Mouse (Mus musculus) hindbrain, embryonic 15.5 days (tissue): ENCODE data around the gene Astl. TPM values are rescaled to one million over a fixed set of nuclear protein-coding genes. Genes with fewer than 3 reads are reported as not detected.

Experiments used
- ATAC-seq: fragments of 200-750 bp; cut with Nextera tagmentation; 2 replicates; pipeline ENCODE4 v1.8.0; 2017; ENCODE audit warnings: low read depth, moderate number of reproducible peaks, moderate TSS enrichment; ENCODE audit not compliant: low FRiP score
- H3K27ac ChIP-seq: fragments of 300-500 bp; sonication (generic); replicated peaks from 2 replicates; pipeline ENCODE4 v1.5.1; 2015; ENCODE audit warnings: mild to moderate bottlenecking, inconsistent platforms
- H3K27me3 ChIP-seq: fragments of 300-500 bp; sonication (generic); 2 replicates; pipeline ENCODE4 v1.6.1; 2015; ENCODE audit warnings: control low read depth, inconsistent platforms
- H3K36me3 ChIP-seq: fragments of 300-500 bp; sonication (generic); 2 replicates; pipeline ENCODE4 v1.6.1; 2015; ENCODE audit warnings: control low read depth, inconsistent platforms
- H3K4me1 ChIP-seq: fragments of 300-500 bp; sonication (generic); replicated peaks from 2 replicates; pipeline ENCODE4 v1.6.1; 2015; ENCODE audit warnings: control low read depth, inconsistent platforms
- H3K4me2 ChIP-seq: fragments of 300-500 bp; sonication (generic); 2 replicates; pipeline ENCODE4 v1.6.1; 2015; ENCODE audit warnings: moderate library complexity, mild to moderate bottlenecking, inconsistent platforms
- H3K4me3 ChIP-seq: fragments of 300-500 bp; sonication (generic); 2 replicates; pipeline ENCODE4 v1.5.1; 2015; ENCODE audit warnings: mild to moderate bottlenecking, inconsistent platforms
- H3K9ac ChIP-seq: fragments of 300-500 bp; sonication (generic); 2 replicates; pipeline ENCODE4 v1.6.1; 2015; ENCODE audit warnings: inconsistent platforms
- H3K9me3 ChIP-seq: fragments of 300-500 bp; sonication (generic); 2 replicates; pipeline ENCODE4 v1.6.1; 2016; ENCODE audit warnings: control low read depth, inconsistent platforms
- WGBS: fragments of 180-500 bp; shearing (Covaris S2); methylation state at CpG from one replicate; pipeline ENCODE4 v1.1.7; 2015; 5-methylcytosine and 5-hydroxymethylcytosine counted together
- polyA plus RNA-seq: library from polyadenylated mRNA; unstranded; fragments of >200 nt; fragmentation: Nextera tagmentation; extraction: Ambion mirVana; gene quantifications from 2 replicates; pipeline ENCODE4 v1.2.1, GENCODE M21; 2015

The Astl gene
- polyA plus RNA-seq, 1 experiment from 2014 or later: not detected

- H3K27ac ChIP-seq: no peak overlapping the region
- no peaks in the 10 kb centered on the region for H3K36me3 ChIP-seq
- H3K9ac ChIP-seq: no peak overlapping the region
- no peaks in the 10 kb centered on the region for H3K4me1 ChIP-seq
- 73% methylated on average over 12 of the region's 12 CpGs for WGBS
- H3K9me3 ChIP-seq: no peaks in the 10 kb centered on the region
- no peaks in the 10 kb centered on the region for H3K27me3 ChIP-seq
- no peak for ATAC-seq
- no peak overlapping the region for H3K4me3 ChIP-seq
- H3K4me2 ChIP-seq: no peak overlapping the region
These were observed 10.2 kb upstream of the Astl start for GRCm38 (mm10) chr2:127328090-127328851.

DNA sequence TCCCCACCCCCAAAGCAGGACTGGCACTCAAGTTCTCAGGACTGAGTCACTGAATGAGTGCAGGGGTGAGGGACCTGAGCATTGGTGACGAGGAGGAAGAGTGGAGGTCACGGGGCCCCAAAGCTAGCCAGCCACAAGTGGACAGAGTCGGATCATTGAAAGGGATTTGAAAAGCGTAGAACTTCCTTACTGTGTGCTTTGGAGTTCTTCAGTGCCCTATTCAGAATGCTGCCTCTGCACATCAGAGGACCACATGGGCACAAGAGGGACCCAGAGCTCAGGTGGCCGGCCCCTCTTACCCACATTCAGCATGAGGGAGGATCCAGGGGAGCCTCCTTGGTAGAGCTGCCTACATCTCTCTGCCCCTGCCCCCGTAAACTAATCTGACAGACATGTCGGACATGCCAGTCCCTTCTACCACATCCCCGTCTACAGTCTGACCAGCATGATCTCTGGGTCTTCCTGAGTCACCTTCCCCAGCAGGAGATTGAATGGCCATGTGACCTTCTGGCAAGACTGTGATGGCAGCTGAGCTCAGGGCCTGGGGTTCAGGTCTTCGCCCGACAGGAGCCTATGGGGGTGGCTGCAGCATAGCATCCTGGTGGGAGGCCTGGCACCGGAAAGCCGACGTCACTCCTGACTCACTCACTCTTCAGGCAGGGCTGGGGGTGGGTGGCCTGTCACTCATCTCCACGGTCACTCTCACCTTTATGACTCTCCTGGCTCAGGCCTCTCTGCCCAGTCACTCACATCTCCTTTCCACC lies 5.5 kb upstream of the Astl start:
- peaks cover 23% of the 10 kb centered on the region for H3K27me3 ChIP-seq
- WGBS: 85% methylated on average over 14 of the region's 14 CpGs

GRCm38 (mm10) chr2:127333945-127334603 lies 4.4 kb upstream of the Astl start:
- Histone ChIP-seq H3K4me1 (peaks cover 19% of the 10 kb centered on the region), H3K4me2 (no peak overlapping the region), H3K36me3 (no peaks in the 10 kb centered on the region), H3K9ac (no peak overlapping the region), H3K4me3 (no peak overlapping the region), H3K9me3 (no peaks in the 10 kb centered on the region), H3K27ac (no peak overlapping the region), H3K27me3 (peaks cover 23% of the 10 kb centered on the region)
- WGBS: 74% methylated on average over 5 of the region's 5 CpGs
- ATAC-seq: no peak

More for the DNA sequence above, 5.5 kb upstream of the Astl start:
- no peak overlapping the region for H3K9ac ChIP-seq
- no peak overlapping the region for H3K4me3 ChIP-seq
- peaks cover 19% of the 10 kb centered on the region for H3K4me1 ChIP-seq
- no peak for ATAC-seq
- H3K36me3 ChIP-seq: no peaks in the 10 kb centered on the region
- H3K9me3 ChIP-seq: no peaks in the 10 kb centered on the region
- no peak overlapping the region for H3K27ac ChIP-seq
- no peak overlapping the region for H3K4me2 ChIP-seq

DNA sequence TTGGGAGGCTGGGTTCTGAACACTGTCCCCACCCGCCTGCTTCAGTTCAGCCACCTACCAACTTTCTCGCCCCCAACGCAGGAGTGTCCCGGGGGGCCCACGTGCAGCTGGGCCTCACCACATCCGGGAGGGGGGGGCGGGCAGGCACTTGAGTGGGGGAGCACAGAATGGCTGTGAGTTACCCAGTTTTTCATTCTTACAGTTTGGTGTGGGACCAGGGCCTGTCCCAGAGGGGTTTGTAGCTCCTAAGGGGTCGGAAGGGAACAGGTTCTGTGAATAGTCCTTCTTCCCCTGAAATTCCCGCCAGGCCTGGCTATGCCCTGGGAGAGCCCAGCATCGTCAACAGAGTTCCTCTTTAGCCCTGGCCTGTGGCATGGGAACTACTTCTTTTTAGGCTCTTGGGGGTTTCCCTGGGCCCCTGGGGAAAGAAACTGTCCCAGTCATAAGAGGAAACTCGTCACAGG lies 3.3 kb upstream of the Astl start:
- WGBS: 52% methylated on average over 11 of the region's 11 CpGs
- Histone ChIP-seq H3K9ac (no peak overlapping the region), H3K27ac (no peak overlapping the region), H3K36me3 (no peaks in the 10 kb centered on the region), H3K4me2 (0 out of 2 replicates have a peak overlapping the region, but pooled peaks have one; percentile 93), H3K4me1 (peaks cover 19% of the 10 kb centered on the region), H3K9me3 (no peaks in the 10 kb centered on the region), H3K27me3 (peaks cover 23% of the 10 kb centered on the region), H3K4me3 (no peak overlapping the region)
- no peak for ATAC-seq

DNA sequence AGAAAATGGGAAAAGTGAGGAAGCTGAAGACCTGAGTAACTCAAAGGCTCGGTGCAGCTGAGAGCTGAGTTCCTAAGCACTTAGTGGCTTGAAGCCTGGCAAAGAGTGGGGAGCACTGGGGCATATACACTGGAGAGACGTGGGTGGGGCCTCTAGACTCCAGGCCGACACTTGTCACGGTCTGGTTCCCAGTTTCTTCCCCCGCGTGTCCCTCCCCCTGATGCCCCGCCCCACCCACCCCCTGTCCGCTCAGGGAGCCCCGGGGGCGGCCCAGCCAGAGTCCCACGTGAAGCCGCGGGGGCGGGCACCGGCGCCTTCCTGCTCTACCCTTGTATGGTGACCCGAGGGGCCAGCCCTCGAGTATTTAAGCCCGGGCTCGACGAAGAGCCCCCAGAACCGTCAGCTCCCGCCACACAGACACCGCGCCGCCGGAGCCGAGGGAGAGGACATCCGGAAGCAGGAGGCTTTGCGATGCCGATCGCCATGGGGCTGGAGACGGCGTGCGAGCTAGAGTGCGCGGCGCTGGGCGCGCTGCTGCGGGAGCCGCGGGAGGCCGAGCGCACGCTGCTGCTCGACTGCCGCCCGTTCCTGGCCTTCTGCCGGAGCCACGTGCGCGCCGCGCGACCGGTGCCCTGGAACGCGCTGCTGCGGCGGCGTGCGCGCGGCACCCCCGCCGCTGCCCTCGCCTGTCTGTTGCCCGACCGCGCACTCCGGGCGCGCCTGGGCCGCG lies 2.5 kb upstream of the Astl start, which contains the start of gene Dusp2:
Dusp2 (plus strand) TSS at position 393 of the 730 bp plus-strand sequence.
- peak within 1 kb of the TSS; percentile 53 for H3K4me3 ChIP-seq
- H3K4me2 ChIP-seq: peak within 1 kb of the TSS; percentile 93
- H3K36me3 ChIP-seq: no peaks in the 10 kb centered on the region
- peak within 1 kb of the TSS; percentile 18 for H3K27ac ChIP-seq
- under 1% methylated on average over 62 of the region's 76 CpGs for WGBS
- peak within 1 kb of the TSS; percentile 53 for H3K9ac ChIP-seq
- H3K4me1 ChIP-seq: peaks cover 19% of the 10 kb centered on the region
- ATAC-seq: peak; percentile 86
- H3K27me3 ChIP-seq: peaks cover 23% of the 10 kb centered on the region
- no peaks in the 10 kb centered on the region for H3K9me3 ChIP-seq

- Histone ChIP-seq H3K27ac (peak overlapping the region; percentile 18), H3K36me3 (no peaks in the 10 kb centered on the region), H3K27me3 (peaks cover 23% of the 10 kb centered on the region), H3K4me2 (peak overlapping the region; percentile 93), H3K4me1 (peaks cover 19% of the 10 kb centered on the region), H3K9me3 (no peaks in the 10 kb centered on the region), H3K4me3 (peak overlapping the region; percentile 53), H3K9ac (peak overlapping the region; percentile 53)
- under 1% methylated on average over 31 of the region's 33 CpGs for WGBS
- no peak for ATAC-seq
These were observed 2.0 kb upstream of the Astl start for GRCm38 (mm10) chr2:127336497-127336832.

- peak overlapping the region; percentile 93 for H3K4me2 ChIP-seq
- no peak for ATAC-seq
- H3K9ac ChIP-seq: peak overlapping the region; percentile 53
- no peaks in the 10 kb centered on the region for H3K36me3 ChIP-seq
- peak overlapping the region; percentile 53 for H3K4me3 ChIP-seq
- peaks cover 23% of the 10 kb centered on the region for H3K27me3 ChIP-seq
- 47% methylated on average over 5 of the region's 5 CpGs for WGBS
- peaks cover 19% of the 10 kb centered on the region for H3K4me1 ChIP-seq
- no peaks in the 10 kb centered on the region for H3K9me3 ChIP-seq
- H3K27ac ChIP-seq: no peak overlapping the region
These were observed 1.6 kb upstream of the Astl start for GRCm38 (mm10) chr2:127336885-127337284.

GRCm38 (mm10) chr2:127337531-127337930 lies 908 bp upstream of the Astl start:
- ATAC-seq: no peak
- H3K27me3 ChIP-seq: peaks cover 23% of the 10 kb centered on the region
- H3K4me3 ChIP-seq: peak overlapping the region; percentile 53; the same call in 1 of the 2 replicates

GRCm38 (mm10) chr2:127338012-127338411 lies 427 bp upstream of the Astl start:
- Histone ChIP-seq H3K36me3 (no peaks in the 10 kb centered on the region), H3K9ac (no peak overlapping the region), H3K4me3 (no peak overlapping the region), H3K27me3 (peaks cover 23% of the 10 kb centered on the region), H3K4me2 (no peak overlapping the region), H3K9me3 (no peaks in the 10 kb centered on the region), H3K27ac (no peak overlapping the region), H3K4me1 (peaks cover 19% of the 10 kb centered on the region)
- 64% methylated on average over 7 of the region's 7 CpGs for WGBS
- ATAC-seq: no peak

More at GRCm38 (mm10) chr2:127337531-127337930, 908 bp upstream of the Astl start:
- Histone ChIP-seq H3K9ac (no peak overlapping the region), H3K36me3 (no peaks in the 10 kb centered on the region), H3K27ac (no peak overlapping the region), H3K4me2 (peak overlapping the region; percentile 93), H3K9me3 (no peaks in the 10 kb centered on the region), H3K4me1 (peaks cover 19% of the 10 kb centered on the region)
- WGBS: 56% methylated on average over 11 of the region's 11 CpGs

DNA sequence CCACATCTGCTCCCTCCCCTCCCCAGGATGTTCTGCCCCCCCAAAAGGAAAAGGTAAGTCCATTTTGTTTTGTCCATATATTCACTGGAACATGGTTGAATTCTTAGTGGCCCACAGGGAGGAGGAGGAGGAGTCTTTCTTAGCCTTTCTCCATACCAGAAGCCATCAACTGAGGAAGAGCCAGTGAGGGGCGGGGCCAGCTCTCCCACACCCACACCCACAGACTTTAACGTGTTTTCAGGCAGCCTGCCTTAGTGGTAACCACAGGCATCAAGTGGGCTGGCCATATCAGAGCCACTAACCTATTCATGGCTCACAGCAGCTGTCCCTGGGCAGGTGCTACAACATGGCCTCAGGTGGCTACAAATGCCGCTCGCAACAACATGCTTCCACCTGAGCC lies 394 bp downstream of the Astl start:
- Histone ChIP-seq H3K9me3 (no peaks in the 10 kb centered on the region), H3K4me2 (no peak overlapping the region), H3K27ac (no peak overlapping the region), H3K4me1 (peaks cover 19% of the 10 kb centered on the region), H3K4me3 (no peak overlapping the region), H3K9ac (no peak overlapping the region), H3K36me3 (no peaks in the 10 kb centered on the region), H3K27me3 (peaks cover 23% of the 10 kb centered on the region)
- 76% methylated on average over 4 of the region's 4 CpGs for WGBS
- no peak for ATAC-seq

GRCm38 (mm10) chr2:127339262-127339661 lies 823 bp downstream of the Astl start:
- Histone ChIP-seq H3K4me3 (no peak overlapping the region), H3K36me3 (no peaks in the 10 kb centered on the region), H3K27me3 (peaks cover 23% of the 10 kb centered on the region), H3K9me3 (no peaks in the 10 kb centered on the region), H3K4me1 (peaks cover 19% of the 10 kb centered on the region), H3K9ac (no peak overlapping the region), H3K27ac (no peak overlapping the region), H3K4me2 (no peak overlapping the region)
- 75% methylated on average over 6 of the region's 6 CpGs for WGBS
- no peak for ATAC-seq
